Mouse (Mus musculus) central nervous system, embryonic 14 days (tissue): ENCODE data around the gene Csnk1g2. TPM values are rescaled to one million over a fixed set of nuclear protein-coding genes. Genes with fewer than 3 reads are reported as not detected.

Experiments
- polyA plus RNA-seq: library from polyadenylated mRNA; depleted of rRNA; stranded (reverse); fragments of >200 nt; gene quantifications from 2 replicates; pipeline ENCODE4 v1.2.3, GENCODE M21; 2012; rRNA removed

Gene Csnk1g2
- polyA plus RNA-seq, result 203 and 212 TPM in 2 replicates

GRCm38 (mm10) chr10:80622661-80623456 lies at the start of gene Csnk1g2:
Csnk1g2 (plus strand) TSS chr10:80622838.

GRCm38 (mm10) chr10:80577195-80578130 lies 45.2 kb upstream of the Csnk1g2 start, which contains the start of gene Klf16:
Klf16 (minus strand) TSS chr10:80577321.

GRCm38 (mm10) chr10:80589879-80590854 lies 32.5 kb upstream of the Csnk1g2 start, which contains the start of gene Abhd17a:
Abhd17a (minus strand) TSS chr10:80590341.

GRCm38 (mm10) chr10:80602698-80603325 lies 19.8 kb upstream of the Csnk1g2 start, which contains the start of the genes Scamp4 and Adat3:
Scamp4 (plus strand) TSS chr10:80602872.
Adat3 (plus strand) TSS chr10:80602880.

GRCm38 (mm10) chr10:80605721-80606120 lies 16.9 kb upstream of the Csnk1g2 start, which contains the start of gene Gm49322:
Gm49322 (plus strand) TSS chr10:80606021.

GRCm38 (mm10) chr10:80656863-80657623 lies 34.4 kb downstream of the Csnk1g2 start, which contains the start of gene Btbd2:
Btbd2 (minus strand) TSS chr10:80657071.

GRCm38 (mm10) chr10:80677942-80678436 lies 55.4 kb downstream of the Csnk1g2 start, which contains the start of gene Mknk2:
Mknk2 (minus strand) TSS chr10:80678112.

Other genes starting within 250 kb of the Csnk1g2 start
- 86.4 and 98.5 TPM in 2 replicates for gene Mex3d, start 235.2 kb upstream of the Csnk1g2 start, polyA plus RNA-seq
- gene Mbd3, start 223.3 kb upstream of the Csnk1g2 start, polyA plus RNA-seq, result 273 and 295 TPM in 2 replicates
- 870 and 900 TPM in 2 replicates for gene Uqcr11, start 216.0 kb upstream of the Csnk1g2 start, polyA plus RNA-seq
- 145 and 156 TPM in 2 replicates for gene Tcf3, start 189.2 kb upstream of the Csnk1g2 start, polyA plus RNA-seq
- gene Onecut3, start 128.0 kb upstream of the Csnk1g2 start, polyA plus RNA-seq, result 4.1 and 6.6 TPM in 2 replicates
- gene Atp8b3, start 83.7 kb upstream of the Csnk1g2 start, polyA plus RNA-seq, result 0.58 and 0.81 TPM in 2 replicates
- 59.5 and 61.4 TPM in 2 replicates for gene Rexo1, start 61.3 kb upstream of the Csnk1g2 start, polyA plus RNA-seq
- gene Klf16, start 45.5 kb upstream of the Csnk1g2 start, polyA plus RNA-seq, result 13.9 and 14.8 TPM in 2 replicates
- gene Abhd17a, start 32.5 kb upstream of the Csnk1g2 start, polyA plus RNA-seq, result 126 and 131 TPM in 2 replicates
- 53.6 and 62.1 TPM in 2 replicates for gene Scamp4, start 20.0 kb upstream of the Csnk1g2 start, polyA plus RNA-seq
- 11.3 and 11.5 TPM in 2 replicates for gene Adat3, start 20.0 kb upstream of the Csnk1g2 start, polyA plus RNA-seq
- 4.7 TPM in 2 replicates for gene Gm49322, start 16.8 kb upstream of the Csnk1g2 start, polyA plus RNA-seq
- 93.0 and 93.8 TPM in 2 replicates for gene Btbd2, start 34.2 kb downstream of the Csnk1g2 start, polyA plus RNA-seq
- 87.9 and 92.8 TPM in 2 replicates for gene Mknk2, start 55.3 kb downstream of the Csnk1g2 start, polyA plus RNA-seq
- 34.5 and 37.2 TPM in 2 replicates for gene Mob3a, start 79.1 kb downstream of the Csnk1g2 start, polyA plus RNA-seq
- 66.3 and 70.4 TPM in 2 replicates for gene Izumo4, start 79.3 kb downstream of the Csnk1g2 start, polyA plus RNA-seq
- 153 and 171 TPM in 2 replicates for gene Ap3d1, start 119.4 kb downstream of the Csnk1g2 start, polyA plus RNA-seq
- 46.3 and 56.0 TPM in 2 replicates for gene Dot1l, start 132.4 kb downstream of the Csnk1g2 start, polyA plus RNA-seq
- 85.0 and 92.8 TPM in 2 replicates for gene Sf3a2, start 175.4 kb downstream of the Csnk1g2 start, polyA plus RNA-seq
- gene Plekhj1, start 175.8 kb downstream of the Csnk1g2 start, polyA plus RNA-seq, result 116 and 118 TPM in 2 replicates
- 1.4 and 1.5 TPM in 2 replicates for gene Amh, start 182.4 kb downstream of the Csnk1g2 start, polyA plus RNA-seq
- gene Jsrp1, start 190.7 kb downstream of the Csnk1g2 start, polyA plus RNA-seq, result 0.48 and 2.0 TPM in 2 replicates
- gene Oaz1, start 203.8 kb downstream of the Csnk1g2 start, polyA plus RNA-seq, result 683 and 719 TPM in 2 replicates
- 3.6 and 3.8 TPM in 2 replicates for gene Lingo3, start 221.2 kb downstream of the Csnk1g2 start, polyA plus RNA-seq
- 387 and 393 TPM in 2 replicates for gene Lsm7, start 232.4 kb downstream of the Csnk1g2 start, polyA plus RNA-seq
- 92.4 and 97.1 TPM in 2 replicates for gene Sppl2b, start 232.4 kb downstream of the Csnk1g2 start, polyA plus RNA-seq
- 0.18 and 0.24 TPM in 2 replicates for gene Tmprss9, start 249.0 kb downstream of the Csnk1g2 start, polyA plus RNA-seq